Mouse (Mus musculus) common myeloid progenitor, adult 5-6 weeks (primary cell): ENCODE measurements around the gene Ap5b1. TPM values are rescaled to one million over a fixed set of nuclear protein-coding genes. Genes with fewer than 3 reads are reported as not detected.

Experiments
- ATAC-seq: replicated peaks from 2 replicates; pipeline ENCODE4 v1.8.0; 2016; ENCODE audit warnings: low read depth, mild to moderate bottlenecking, moderate TSS enrichment, inconsistent platforms; ENCODE audit not compliant: poor library complexity, severe bottlenecking
- total RNA-seq: library from RNA; stranded (forward); fragments of 200-1000, 187-1606 nt; gene quantifications from 2 replicates; pipeline ENCODE4 v1.2.3, GENCODE M21; 2017

Gene Ap5b1
- total RNA-seq, 1 experiment from 2014 or later, result 8.0 TPM

DNA sequence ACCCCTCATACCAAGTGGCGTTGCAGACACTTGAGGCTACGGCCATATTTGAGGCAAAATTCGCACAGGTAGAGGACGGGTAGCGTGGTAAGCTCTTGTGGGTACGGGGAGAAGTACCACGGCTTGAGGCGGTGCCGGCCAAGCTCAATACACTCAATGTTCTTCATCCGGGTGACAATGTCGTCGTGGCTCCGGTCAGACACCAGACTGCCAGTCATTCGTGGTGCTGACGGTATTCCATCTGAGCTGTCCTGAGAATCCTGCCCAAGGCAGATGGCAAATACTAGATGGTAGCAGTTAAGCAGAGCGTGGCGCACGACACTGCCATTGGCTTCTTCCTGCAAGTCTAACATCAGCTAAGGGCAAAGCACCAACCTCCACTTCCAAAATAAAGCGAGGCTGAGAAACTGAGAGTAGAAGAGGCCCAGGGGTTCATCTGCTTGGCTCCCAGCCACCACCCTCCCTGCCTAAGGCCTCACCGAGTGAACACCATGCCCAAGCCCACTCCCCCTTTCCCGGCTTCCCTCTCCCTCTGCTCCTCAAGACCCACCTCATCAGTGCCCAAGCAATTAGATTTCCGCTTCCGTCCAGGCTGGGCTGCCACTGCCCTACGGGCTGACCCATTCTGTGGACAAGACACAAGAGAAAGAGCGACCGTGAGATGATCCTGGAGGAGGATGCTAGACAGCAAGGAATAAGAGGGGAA is 40.0 kb downstream of the Ap5b1 start:
- no peak for ATAC-seq

DNA sequence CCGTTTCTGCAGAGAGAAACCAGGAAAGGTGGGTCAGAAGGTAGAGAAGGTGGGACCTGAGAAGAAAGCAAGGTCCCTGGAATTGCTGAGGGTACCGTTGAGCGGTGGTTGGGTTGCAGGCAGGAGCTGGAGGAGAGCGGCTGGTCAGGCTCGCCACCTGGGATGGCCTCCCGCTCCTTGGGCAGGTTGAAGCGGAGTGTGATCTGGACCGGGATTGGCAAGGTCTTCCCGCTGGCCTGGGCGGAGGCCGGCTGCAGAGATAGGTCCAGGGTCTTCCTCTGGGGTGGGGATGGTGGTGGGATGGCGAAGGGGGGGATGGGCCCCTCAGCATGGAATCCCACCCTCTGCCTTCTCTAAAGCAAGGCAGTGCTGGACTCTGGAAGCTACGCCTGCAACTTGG is 40.9 kb downstream of the Ap5b1 start:
- ATAC-seq, result no peak

DNA sequence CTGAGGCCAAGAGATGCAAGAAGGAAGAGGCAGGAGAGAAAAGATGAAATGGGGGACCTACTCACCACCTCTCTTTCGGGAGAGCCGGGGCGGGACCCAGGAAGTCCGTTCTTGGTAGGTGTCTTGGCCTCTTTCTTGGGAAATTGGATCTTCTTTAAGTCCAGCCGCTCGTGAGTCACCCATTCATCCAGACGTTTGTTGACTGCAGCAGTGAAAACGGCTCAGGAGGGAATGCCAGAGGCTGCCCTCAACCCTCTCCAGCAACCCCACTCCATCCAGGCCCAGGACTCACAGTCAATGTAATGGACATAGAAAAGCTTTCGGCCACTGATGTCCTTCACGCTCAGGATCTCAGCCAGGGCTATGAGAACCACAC is 41.3 kb downstream of the Ap5b1 start:
- ATAC-seq, result no peak

DNA sequence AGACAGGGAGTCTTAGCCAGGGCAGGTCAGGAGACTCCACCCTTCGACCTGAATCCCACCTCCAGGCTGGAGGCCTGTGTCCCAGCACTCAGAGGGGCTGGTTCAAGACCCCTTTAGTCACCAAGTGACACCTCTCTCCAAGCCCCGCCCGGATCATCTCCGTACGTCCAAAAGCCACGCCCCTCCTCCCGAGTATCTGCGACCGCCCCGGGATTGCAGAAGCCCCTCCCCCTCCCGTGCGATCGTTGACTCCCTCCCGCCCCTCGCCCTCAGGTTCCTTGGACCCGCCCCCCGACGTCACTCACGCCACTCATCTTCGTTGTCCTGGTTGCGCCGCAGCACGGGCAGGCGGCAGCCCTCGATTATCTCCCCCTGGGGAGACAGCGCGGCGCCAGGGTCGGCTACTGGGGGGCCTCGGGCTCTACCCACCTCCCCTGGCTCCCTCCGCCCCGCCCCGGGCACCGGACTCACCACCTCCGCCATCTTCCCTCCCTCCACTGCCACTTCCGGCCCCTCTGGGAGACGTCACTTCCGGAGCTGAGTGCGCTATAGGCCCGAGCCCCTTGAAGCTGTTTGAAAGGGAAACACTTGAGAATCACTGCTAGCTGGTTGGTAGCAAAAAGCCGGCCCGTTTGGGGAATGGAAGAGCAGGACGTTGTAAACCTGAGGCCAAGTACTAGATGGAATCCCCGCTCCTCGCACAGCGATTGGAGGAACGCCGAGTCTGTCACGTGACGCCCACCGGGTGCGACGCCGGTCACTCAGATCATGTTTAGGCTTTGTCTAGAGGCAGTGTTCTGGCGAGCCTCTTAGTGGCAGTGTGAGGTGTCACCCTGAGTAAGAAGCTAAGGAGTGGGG is 42.0 kb downstream of the Ap5b1 start, which contains the start of gene Kat5:
Kat5 (minus strand) TSS at position 691 of the 858 bp plus-strand sequence.
- peak; percentile 72 for ATAC-seq

DNA sequence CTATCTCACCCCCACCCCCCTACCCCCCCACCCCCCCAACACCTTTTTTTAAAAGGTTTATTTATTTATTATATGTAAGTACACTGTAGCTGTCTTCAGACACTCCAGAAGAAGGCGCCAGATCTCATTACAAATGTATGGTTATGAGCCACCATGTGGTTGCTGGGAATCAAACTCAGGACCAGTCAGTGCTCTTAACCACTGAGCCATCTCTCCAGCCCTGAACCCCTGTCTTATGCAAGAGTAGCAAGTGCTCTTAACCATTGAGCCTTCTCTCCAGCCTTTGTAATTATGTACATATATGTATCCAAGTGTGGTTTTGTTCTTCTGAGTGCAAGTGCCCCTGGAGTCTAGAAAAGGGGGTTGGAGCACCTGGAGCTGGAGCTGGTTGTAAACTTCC is 44.1 kb downstream of the Ap5b1 start:
- no peak for ATAC-seq

DNA sequence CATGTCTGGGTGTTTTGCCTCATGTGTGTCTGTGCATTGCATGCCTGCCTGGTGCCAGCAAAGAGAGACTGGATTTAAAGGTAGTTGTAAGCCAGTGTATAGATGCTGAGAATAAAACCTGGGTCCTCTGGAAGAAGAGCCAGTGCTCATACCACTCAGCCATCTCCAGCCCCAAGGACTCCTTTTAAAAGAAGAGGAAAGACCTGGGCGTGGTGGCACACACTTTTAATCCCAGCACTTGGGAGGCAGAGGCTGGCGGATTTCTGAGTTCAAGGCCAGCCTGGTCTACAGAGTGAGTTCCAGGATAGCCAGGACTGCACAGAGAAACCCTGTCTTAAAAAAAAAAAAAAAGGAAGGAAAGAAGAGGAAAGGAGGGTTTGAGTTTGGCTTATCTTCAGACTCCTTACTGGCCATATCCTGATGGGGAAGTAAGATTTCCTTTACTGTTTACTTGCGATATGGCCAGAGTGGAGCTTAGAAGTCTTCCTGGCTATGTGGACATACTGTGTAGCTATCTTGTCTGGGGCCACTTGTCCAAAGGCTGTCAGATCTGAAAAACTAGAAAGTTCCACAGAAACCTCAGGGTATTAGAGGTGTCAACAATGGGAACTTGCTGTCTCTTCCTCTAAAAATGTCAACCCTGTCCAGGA is 45.1 kb downstream of the Ap5b1 start:
- peak; percentile 46 for ATAC-seq

DNA sequence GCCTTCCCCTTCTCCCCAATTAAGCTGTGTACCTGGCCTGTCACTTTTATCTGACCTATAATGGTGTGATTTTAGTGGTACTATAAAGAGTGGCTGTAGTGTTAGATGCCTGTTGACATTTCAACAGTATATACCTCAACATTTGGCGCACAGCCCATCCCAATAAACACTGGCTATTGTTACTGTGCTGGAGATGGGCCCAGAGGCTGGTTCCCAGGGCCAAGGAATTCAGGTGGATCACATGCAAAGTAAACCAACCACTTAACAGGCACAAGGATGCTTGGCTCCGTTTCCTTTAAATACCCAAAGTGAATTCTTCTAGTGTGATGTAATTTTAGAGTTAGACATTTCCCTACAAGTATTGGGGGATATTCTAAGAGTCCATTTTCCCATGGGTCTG is 47.1 kb downstream of the Ap5b1 start:
- ATAC-seq, result no peak

DNA sequence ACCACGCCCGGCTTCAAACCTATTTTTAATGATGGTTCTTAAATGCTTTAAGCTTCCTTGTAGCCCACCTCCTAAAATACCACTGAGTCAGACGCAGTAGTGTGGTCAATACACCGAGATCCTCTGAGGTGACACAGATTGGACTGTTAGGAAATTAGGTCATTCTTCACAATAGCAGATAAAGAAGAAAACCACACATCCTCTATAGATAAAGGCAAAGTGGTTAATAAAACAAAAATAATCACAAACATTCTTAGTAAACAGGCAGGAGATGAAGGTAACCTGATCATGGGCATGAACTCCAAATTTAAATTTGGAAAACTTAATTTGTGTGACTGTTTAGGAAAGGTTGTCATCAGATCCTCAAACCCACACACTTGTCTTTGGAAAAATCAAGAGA is 52.2 kb downstream of the Ap5b1 start:
- no peak for ATAC-seq

Other genes starting within 250 kb of the Ap5b1 start
- not detected in 2 replicates for gene Catsper1, start 232.3 kb upstream of the Ap5b1 start, total RNA-seq
- gene Cst6, start 218.5 kb upstream of the Ap5b1 start, total RNA-seq, result not detected in 2 replicates
- gene Eif1ad, start 201.3 kb upstream of the Ap5b1 start, total RNA-seq, result 60.0 and 61.7 TPM in 2 replicates
- gene Banf1, start 200.9 kb upstream of the Ap5b1 start, total RNA-seq, result 71.4 and 75.6 TPM in 2 replicates
- gene Sart1, start 179.3 kb upstream of the Ap5b1 start, total RNA-seq, result 93.3 and 103 TPM in 2 replicates
- not detected in 2 replicates for gene Tsga10ip, start 165.5 kb upstream of the Ap5b1 start, total RNA-seq
- gene Drap1, start 143.0 kb upstream of the Ap5b1 start, total RNA-seq, result 112 and 125 TPM in 2 replicates
- 9.2 and 10.3 TPM in 2 replicates for gene AI837181, start 142.9 kb upstream of the Ap5b1 start, total RNA-seq
- 0.63 and 0.78 TPM in 2 replicates for gene Fosl1, start 120.5 kb upstream of the Ap5b1 start, total RNA-seq
- gene Ccdc85b, start 110.1 kb upstream of the Ap5b1 start, total RNA-seq, result 3.0 and 5.4 TPM in 2 replicates
- 55.8 and 67.4 TPM in 2 replicates for gene Fibp, start 107.4 kb upstream of the Ap5b1 start, total RNA-seq
- gene Ctsw, start 99.5 kb upstream of the Ap5b1 start, total RNA-seq, result 1.0 and 2.0 TPM in 2 replicates
- 0.09 TPM in 1 of 2 replicates, not detected in the other for gene Efemp2, start 94.1 kb upstream of the Ap5b1 start, total RNA-seq
- gene Mus81, start 79.6 kb upstream of the Ap5b1 start, total RNA-seq, result 20.7 and 26.9 TPM in 2 replicates
- 940 and 946 TPM in 2 replicates for gene Cfl1, start 77.6 kb upstream of the Ap5b1 start, total RNA-seq
- not detected in 2 replicates for gene 1700020D05Rik, start 64.2 kb upstream of the Ap5b1 start, total RNA-seq
- 1.3 and 2.9 TPM in 2 replicates for gene Snx32, start 57.5 kb upstream of the Ap5b1 start, total RNA-seq
- gene Ovol1, start 7.4 kb upstream of the Ap5b1 start, total RNA-seq, result not detected in 2 replicates
- gene Rnaseh2c, start 33.8 kb downstream of the Ap5b1 start, total RNA-seq, result 65.1 and 78.4 TPM in 2 replicates
- 56.7 and 74.3 TPM in 2 replicates for gene Kat5, start 42.2 kb downstream of the Ap5b1 start, total RNA-seq
- 34.8 and 44.1 TPM in 2 replicates for gene Rela, start 69.5 kb downstream of the Ap5b1 start, total RNA-seq
- gene Sipa1, start 95.7 kb downstream of the Ap5b1 start, total RNA-seq, result 23.0 and 113 TPM in 2 replicates
- 18.8 and 21.6 TPM in 2 replicates for gene Map3k11, start 120.7 kb downstream of the Ap5b1 start, total RNA-seq
- 18.0 and 19.8 TPM in 2 replicates for gene Pcnx3, start 120.9 kb downstream of the Ap5b1 start, total RNA-seq
- gene Kcnk7, start 136.3 kb downstream of the Ap5b1 start, total RNA-seq, result not detected in 2 replicates
- 29.8 and 31.7 TPM in 2 replicates for gene Ehbp1l1, start 158.3 kb downstream of the Ap5b1 start, total RNA-seq
- gene Fam89b, start 161.6 kb downstream of the Ap5b1 start, total RNA-seq, result 17.8 and 35.4 TPM in 2 replicates
- gene Ltbp3, start 172.9 kb downstream of the Ap5b1 start, total RNA-seq, result 11.9 and 18.1 TPM in 2 replicates
- gene Scyl1, start 203.4 kb downstream of the Ap5b1 start, total RNA-seq, result 23.5 and 30.9 TPM in 2 replicates